Mouse (Mus musculus): ENCODE measurements around the gene Olfr993. TPM values are rescaled to one million over a fixed set of nuclear protein-coding genes. Genes with fewer than 3 reads are reported as not detected.

Olfr993 gene
- not detected in 2 replicates for polyA plus RNA-seq (2015; fragmentation: Nextera tagmentation; extraction: Ambion mirVana)

DNA sequence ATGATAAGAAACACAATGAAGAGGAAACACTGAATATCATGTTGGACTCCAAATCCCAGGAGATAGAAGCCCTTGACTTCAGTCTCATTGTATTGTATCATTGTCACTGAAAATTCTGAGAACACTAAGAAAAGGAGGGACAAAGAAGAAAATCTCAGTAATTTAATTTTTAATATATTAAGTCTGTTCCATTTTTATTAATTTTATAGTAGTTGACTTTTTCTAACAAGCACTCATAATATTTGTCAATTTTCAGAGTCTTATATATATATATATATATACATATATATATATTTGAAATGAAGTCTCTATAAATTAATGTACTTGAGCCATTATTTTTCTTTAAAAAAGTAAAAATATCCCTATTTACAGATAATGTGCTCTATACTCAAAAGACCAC is at the start of gene Olfr993:
Olfr993 (minus strand) TSS at position 101 of the 400 bp plus-strand sequence.
- Histone ChIP-seq H3K9me3 (ENCODE audit: control insufficient read depth) (no peaks in the 10 kb centered on the region), H3K4me2 (replicated peaks; ENCODE audit: low read depth) (no peak within 1 kb of the TSS), H3K9ac (ENCODE audit: low read depth, low read length) (no peak within 1 kb of the TSS), H3K4me3 (ENCODE audit: low read depth, low read length) (no peak within 1 kb of the TSS), H3K27ac (ENCODE audit: low read depth, low read length) (no peak within 1 kb of the TSS), H3K27me3 (replicated peaks; ENCODE audit: control insufficient read depth, insufficient read depth, low read length) (no peaks in the 10 kb centered on the region), H3K36me3 (ENCODE audit: control insufficient read depth, insufficient read depth) (no peaks in the 10 kb centered on the region), H3K4me1 (replicated peaks; ENCODE audit: control insufficient read depth, insufficient read depth, low read length) (no peaks in the 10 kb centered on the region)
- no peak for TF ChIP-seq CTCF (IDR thresholded peaks at IDR 0.05; ENCODE audit: low read depth)
- no peak for ATAC-seq

DNA sequence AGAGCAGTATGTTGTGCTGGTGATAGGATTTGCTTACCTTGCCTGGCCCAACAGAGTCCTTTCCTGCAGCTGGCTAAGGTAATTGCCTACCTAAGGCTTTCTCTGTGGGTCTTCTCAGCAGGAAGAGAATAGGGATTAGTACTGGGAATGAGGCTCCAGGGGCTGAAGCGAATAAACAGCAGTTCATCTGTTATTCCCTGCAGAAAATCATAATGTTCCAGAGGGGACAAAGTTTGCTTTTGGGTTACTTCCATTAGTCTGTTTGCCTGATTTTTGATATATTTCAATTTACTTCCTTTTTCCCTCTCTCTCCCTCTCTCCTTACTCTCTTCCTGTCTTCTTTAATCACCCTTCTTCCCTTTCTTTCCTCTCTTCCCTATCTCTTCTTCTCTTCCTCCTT is 28.9 kb upstream of the Olfr993 start, which contains the start of gene Olfr995:
Olfr995 (minus strand) TSS at position 101 of the 400 bp plus-strand sequence.
- Histone ChIP-seq H3K27me3 (replicated peaks; ENCODE audit: control insufficient read depth, insufficient read depth, low read length) (no peaks in the 10 kb centered on the region), H3K9me3 (ENCODE audit: control insufficient read depth) (no peaks in the 10 kb centered on the region), H3K9ac (ENCODE audit: low read depth, low read length) (no peak within 1 kb of the TSS), H3K4me1 (replicated peaks; ENCODE audit: control insufficient read depth, insufficient read depth, low read length) (no peaks in the 10 kb centered on the region), H3K4me2 (replicated peaks; ENCODE audit: low read depth) (no peak within 1 kb of the TSS), H3K27ac (ENCODE audit: low read depth, low read length) (no peak within 1 kb of the TSS), H3K36me3 (ENCODE audit: control insufficient read depth, insufficient read depth) (no peaks in the 10 kb centered on the region), H3K4me3 (ENCODE audit: low read depth, low read length) (no peak within 1 kb of the TSS)
- TF ChIP-seq CTCF (IDR thresholded peaks at IDR 0.05; ENCODE audit: low read depth): no peak
- ATAC-seq: no peak
- WGBS: 35% methylated on average over 1 of the region's 1 CpGs

DNA sequence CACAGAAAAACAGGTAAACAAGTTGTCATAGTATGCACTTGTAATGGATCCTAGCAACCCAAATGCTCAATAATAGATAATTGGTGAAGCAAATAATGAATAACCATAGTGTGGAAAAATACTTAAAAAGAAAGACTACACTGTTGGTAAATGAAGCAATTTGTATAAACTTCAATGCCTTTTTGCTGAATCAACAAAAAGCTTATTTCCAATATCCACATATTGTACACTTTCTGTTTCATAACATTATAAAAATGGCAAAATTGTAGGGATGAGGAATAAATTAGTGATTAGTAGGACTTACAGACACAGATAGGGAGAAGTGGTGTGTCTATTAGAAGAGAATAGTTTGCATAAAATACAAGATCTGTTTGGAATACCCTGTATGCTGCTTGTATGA is 27.9 kb upstream of the Olfr993 start:
- no peak for ATAC-seq
- Histone ChIP-seq H3K9me3 (ENCODE audit: control insufficient read depth) (no peaks in the 10 kb centered on the region), H3K9ac (ENCODE audit: low read depth, low read length) (no peak overlapping the region), H3K27me3 (replicated peaks; ENCODE audit: control insufficient read depth, insufficient read depth, low read length) (no peaks in the 10 kb centered on the region), H3K27ac (ENCODE audit: low read depth, low read length) (no peak overlapping the region), H3K4me3 (ENCODE audit: low read depth, low read length) (no peak overlapping the region), H3K36me3 (ENCODE audit: control insufficient read depth, insufficient read depth) (no peaks in the 10 kb centered on the region), H3K4me1 (replicated peaks; ENCODE audit: control insufficient read depth, insufficient read depth, low read length) (no peaks in the 10 kb centered on the region), H3K4me2 (replicated peaks; ENCODE audit: low read depth) (no peak overlapping the region)
- no peak for TF ChIP-seq CTCF (IDR thresholded peaks at IDR 0.05; ENCODE audit: low read depth)

GRCm38 (mm10) chr2:85436351-85436750 is 21.7 kb upstream of the Olfr993 start, which contains the start of gene Olfr994:
Olfr994 (minus strand) TSS chr2:85436451.
- TF ChIP-seq CTCF (IDR thresholded peaks at IDR 0.05; ENCODE audit: low read depth): no peak
- H3K9me3 ChIP-seq (ENCODE audit: control insufficient read depth): no peaks in the 10 kb centered on the region
- no peak within 1 kb of the TSS for H3K4me3 ChIP-seq (ENCODE audit: low read depth, low read length)
- no peak within 1 kb of the TSS for H3K4me2 ChIP-seq (replicated peaks; ENCODE audit: low read depth)
- H3K27me3 ChIP-seq (replicated peaks; ENCODE audit: control insufficient read depth, insufficient read depth, low read length): no peaks in the 10 kb centered on the region
- no peak within 1 kb of the TSS for H3K27ac ChIP-seq (ENCODE audit: low read depth, low read length)
- H3K9ac ChIP-seq (ENCODE audit: low read depth, low read length): no peak within 1 kb of the TSS
- H3K4me1 ChIP-seq (replicated peaks; ENCODE audit: control insufficient read depth, insufficient read depth, low read length): no peaks in the 10 kb centered on the region
- H3K36me3 ChIP-seq (ENCODE audit: control insufficient read depth, insufficient read depth): no peaks in the 10 kb centered on the region
- WGBS: 88% methylated on average over 3 of the region's 3 CpGs
- no peak for ATAC-seq

GRCm38 (mm10) chr2:85425893-85426292 is 11.2 kb upstream of the Olfr993 start:
- WGBS: 94% methylated on average over 1 of the region's 1 CpGs
- Histone ChIP-seq H3K27me3 (replicated peaks; ENCODE audit: control insufficient read depth, insufficient read depth, low read length) (no peaks in the 10 kb centered on the region), H3K36me3 (ENCODE audit: control insufficient read depth, insufficient read depth) (no peaks in the 10 kb centered on the region), H3K4me3 (ENCODE audit: low read depth, low read length) (no peak overlapping the region), H3K9me3 (ENCODE audit: control insufficient read depth) (no peaks in the 10 kb centered on the region), H3K4me2 (replicated peaks; ENCODE audit: low read depth) (no peak overlapping the region), H3K4me1 (replicated peaks; ENCODE audit: control insufficient read depth, insufficient read depth, low read length) (no peaks in the 10 kb centered on the region), H3K9ac (ENCODE audit: low read depth, low read length) (no peak overlapping the region), H3K27ac (ENCODE audit: low read depth, low read length) (no peak overlapping the region)
- TF ChIP-seq CTCF (IDR thresholded peaks at IDR 0.05; ENCODE audit: low read depth): no peak
- ATAC-seq: no peak

DNA sequence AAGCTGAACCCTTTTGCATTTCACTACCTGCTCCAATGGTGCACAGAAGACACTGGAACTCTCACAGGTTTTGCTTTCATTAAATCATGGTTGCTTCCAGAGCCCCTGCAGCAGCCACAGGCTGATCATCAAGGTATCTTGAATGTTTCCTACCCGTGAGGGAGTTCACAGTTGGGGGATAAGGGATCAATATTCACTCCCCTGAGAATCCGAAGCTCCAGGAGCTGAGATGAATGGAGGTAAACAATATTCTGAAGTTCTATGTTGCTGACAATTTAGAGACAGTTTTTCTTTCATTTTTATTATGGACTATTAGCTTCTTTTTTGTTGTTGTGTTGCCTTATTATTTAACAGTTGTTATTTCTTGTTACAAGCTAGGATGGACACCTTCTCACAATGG is 5.3 kb downstream of the Olfr993 start, which contains the start of gene Olfr992:
Olfr992 (minus strand) TSS at position 101 of the 400 bp plus-strand sequence.
- 28% methylated on average over 2 of the region's 2 CpGs for WGBS
- H3K27me3 ChIP-seq (replicated peaks; ENCODE audit: control insufficient read depth, insufficient read depth, low read length): no peaks in the 10 kb centered on the region
- TF ChIP-seq CTCF (IDR thresholded peaks at IDR 0.05; ENCODE audit: low read depth): no peak
- no peak within 1 kb of the TSS for H3K27ac ChIP-seq (ENCODE audit: low read depth, low read length)
- H3K4me3 ChIP-seq (ENCODE audit: low read depth, low read length): no peak within 1 kb of the TSS
- no peak within 1 kb of the TSS for H3K4me2 ChIP-seq (replicated peaks; ENCODE audit: low read depth)
- H3K9ac ChIP-seq (ENCODE audit: low read depth, low read length): no peak within 1 kb of the TSS
- H3K9me3 ChIP-seq (ENCODE audit: control insufficient read depth): no peaks in the 10 kb centered on the region
- ATAC-seq: no peak
- H3K4me1 ChIP-seq (replicated peaks; ENCODE audit: control insufficient read depth, insufficient read depth, low read length): no peaks in the 10 kb centered on the region
- no peaks in the 10 kb centered on the region for H3K36me3 ChIP-seq (ENCODE audit: control insufficient read depth, insufficient read depth)

Other genes starting within 250 kb of the Olfr993 start
- gene Lrrc55, start 217.7 kb downstream of the Olfr993 start, polyA plus RNA-seq (2015; fragmentation: Nextera tagmentation; extraction: Ambion mirVana): 1.4 TPM in 2 replicates
- gene Olfr987, start 75.6 kb downstream of the Olfr993 start, polyA plus RNA-seq (2015; fragmentation: Nextera tagmentation; extraction: Ambion mirVana): not detected in 2 replicates
- not detected in 2 replicates for gene Olfr988, start 51.6 kb downstream of the Olfr993 start, polyA plus RNA-seq (2015; fragmentation: Nextera tagmentation; extraction: Ambion mirVana)
- gene Olfr992, start 5.4 kb downstream of the Olfr993 start, polyA plus RNA-seq (2015; fragmentation: Nextera tagmentation; extraction: Ambion mirVana): not detected in 2 replicates
- gene Olfr994, start 21.6 kb upstream of the Olfr993 start, polyA plus RNA-seq (2015; fragmentation: Nextera tagmentation; extraction: Ambion mirVana): not detected in 2 replicates
- not detected in 2 replicates for gene Olfr995, start 28.8 kb upstream of the Olfr993 start, polyA plus RNA-seq (2015; fragmentation: Nextera tagmentation; extraction: Ambion mirVana)
- 0.05 and 0.21 TPM in 2 replicates for gene 4833423E24Rik, start 104.1 kb upstream of the Olfr993 start, polyA plus RNA-seq (2015; fragmentation: Nextera tagmentation; extraction: Ambion mirVana)
- not detected in 2 replicates for gene Olfr996, start 164.3 kb upstream of the Olfr993 start, polyA plus RNA-seq (2015; fragmentation: Nextera tagmentation; extraction: Ambion mirVana)
- not detected in 2 replicates for gene Olfr998, start 174.1 kb upstream of the Olfr993 start, polyA plus RNA-seq (2015; fragmentation: Nextera tagmentation; extraction: Ambion mirVana)
- gene Olfr1000, start 197.0 kb upstream of the Olfr993 start, polyA plus RNA-seq (2015; fragmentation: Nextera tagmentation; extraction: Ambion mirVana): not detected in 2 replicates
- not detected in 2 replicates for gene Olfr1002, start 235.8 kb upstream of the Olfr993 start, polyA plus RNA-seq (2015; fragmentation: Nextera tagmentation; extraction: Ambion mirVana)
- gene Olfr154, start 249.6 kb upstream of the Olfr993 start, polyA plus RNA-seq (2015; fragmentation: Nextera tagmentation; extraction: Ambion mirVana): not detected in 2 replicates